Mouse (Mus musculus): ENCODE data around the gene Ice2.

DNA sequence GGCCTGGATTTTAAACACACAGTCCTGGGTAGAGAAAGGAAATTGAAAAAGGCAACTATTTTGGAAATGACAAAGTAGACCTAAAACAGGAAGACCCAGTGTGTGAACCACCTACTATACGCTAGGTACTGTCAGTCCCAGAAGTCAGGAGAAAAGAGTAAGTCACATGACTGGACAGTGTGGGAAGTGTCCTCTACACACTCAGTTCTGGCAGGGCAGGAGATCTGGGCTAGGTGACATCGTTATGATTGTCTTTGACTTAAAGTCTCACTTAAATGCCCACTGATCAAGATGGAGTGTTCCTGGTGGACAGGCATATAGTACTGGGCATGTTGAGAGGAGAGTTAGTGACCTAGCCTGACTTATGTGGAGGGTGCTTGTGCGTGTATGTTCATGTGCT lies 59.4 kb downstream of the Ice2 start:
- TF ChIP-seq GATA1 (IDR thresholded peaks at IDR 0.05; ENCODE audit: low read length) (no peak), TAL1 (IDR thresholded peaks at IDR 0.05; ENCODE audit: low read length) (no peak)

Measured in erythroblast, embryonic 14.5 days (primary cell).